Mouse (Mus musculus) liver, adult 2 months (tissue): ENCODE results near the gene Acss2.

Experiments
- CTCF ChIP-seq: fragments of 200-500 bp; IDR thresholded peaks from 2 replicates; pipeline ENCODE4 v1.5.1; 2011; ENCODE audit warnings: low read depth, low read length, control low read depth
- POLR2A ChIP-seq: fragments of 200-500 bp; IDR thresholded peaks from 2 replicates; pipeline ENCODE4 v1.6.1; 2011; ENCODE audit warnings: low read length, control low read depth; ENCODE audit not compliant: insufficient read depth; ENCODE audit errors: extremely low read depth

GRCm38 (mm10) chr2:155482021-155482420, 35.7 kb upstream of the Acss2 start:
- TF ChIP-seq CTCF (peak; percentile 45), POLR2A (no peak)
